Mouse (Mus musculus) G1E-ER4 (cell line): ENCODE data around the gene Hrh3. TPM values are rescaled to one million over a fixed set of nuclear protein-coding genes. Genes with fewer than 3 reads are reported as not detected.

Experiments used
- GATA1 ChIP-seq: IDR thresholded peaks from one replicate; pipeline ENCODE4 v1.8.0; 2012; ENCODE audit warnings: low read length, inconsistent platforms
- polyA plus RNA-seq: library from polyadenylated mRNA; stranded (reverse); fragments of >175 nt; gene quantifications from 2 replicates; pipeline ENCODE4 v1.2.3, GENCODE M21; 2012

Gene Hrh3
- polyA plus RNA-seq, 1 experiment: not detected

DNA sequence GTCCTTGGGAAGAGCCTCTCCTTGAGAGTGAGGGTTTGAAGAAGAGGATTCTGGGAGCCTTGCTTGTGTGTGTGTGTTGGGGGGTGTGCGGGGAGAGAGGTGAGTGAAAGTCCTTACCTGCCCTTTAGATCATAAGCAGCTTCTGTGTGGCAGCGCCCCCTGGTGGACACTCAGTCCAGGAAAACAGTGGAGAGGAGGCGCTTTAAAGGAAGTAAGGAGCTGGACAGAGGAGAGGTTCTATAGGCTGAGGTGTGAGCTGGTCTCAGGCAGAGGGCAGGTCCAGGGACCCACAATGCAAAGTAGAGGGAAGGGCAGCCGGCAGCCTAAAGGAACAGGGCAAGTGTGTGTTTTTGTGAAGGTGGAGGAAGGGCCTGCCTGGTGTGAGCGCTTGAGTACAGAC, 53.3 kb downstream of the Hrh3 start:
- TF ChIP-seq GATA1: no peak

Other genes with a start within 250 kb of the Hrh3 start
- 26.0 and 32.6 TPM in 2 replicates for gene Taf4, start 127.8 kb downstream of the Hrh3 start, polyA plus RNA-seq
- 52.4 and 57.9 TPM in 2 replicates for gene Lsm14b, start 79.5 kb downstream of the Hrh3 start, polyA plus RNA-seq
- 87.8 and 99.6 TPM in 2 replicates for gene Psma7, start 62.1 kb downstream of the Hrh3 start, polyA plus RNA-seq
- 2.6 and 3.4 TPM in 2 replicates for gene Ss18l1, start 62.0 kb downstream of the Hrh3 start, polyA plus RNA-seq
- 14.6 and 15.3 TPM in 2 replicates for gene Mtg2, start 33.9 kb downstream of the Hrh3 start, polyA plus RNA-seq
- gene Osbpl2, start 14.8 kb upstream of the Hrh3 start, polyA plus RNA-seq: 18.7 and 31.3 TPM in 2 replicates
- gene Adrm1, start 67.0 kb upstream of the Hrh3 start, polyA plus RNA-seq: 702 and 833 TPM in 2 replicates
- gene Lama5, start 121.4 kb upstream of the Hrh3 start, polyA plus RNA-seq: 27.7 and 30.0 TPM in 2 replicates
- 70.2 and 1,101 TPM in 2 replicates for gene Rps21, start 152.9 kb upstream of the Hrh3 start, polyA plus RNA-seq
- gene Cables2, start 169.0 kb upstream of the Hrh3 start, polyA plus RNA-seq: 18.0 and 25.1 TPM in 2 replicates
- gene Rbbp8nl, start 185.4 kb upstream of the Hrh3 start, polyA plus RNA-seq: not detected in 2 replicates
- gene Gata5, start 230.2 kb upstream of the Hrh3 start, polyA plus RNA-seq: not detected in 2 replicates